Mouse (Mus musculus) hindbrain, postnatal 0 days (tissue): ENCODE measurements around the gene Snai3. TPM values are rescaled to one million over a fixed set of nuclear protein-coding genes. Genes with fewer than 3 reads are reported as not detected.

Source experiments
- ATAC-seq: fragments of 200-750 bp; cut with Nextera tagmentation; 2 replicates; pipeline ENCODE4 v1.8.0; 2017; ENCODE audit warnings: mild to moderate bottlenecking, moderate TSS enrichment, moderate library complexity
- DNase-seq: peaks from one replicate; pipeline ENCODE4 v3.0.0-alpha.2; 2015; ENCODE audit warnings: low spot score
- H3K27ac ChIP-seq: fragments of 300-500 bp; sonication (generic); 2 replicates; pipeline ENCODE4 v1.5.1; 2014; ENCODE audit warnings: mild to moderate bottlenecking
- H3K27me3 ChIP-seq: fragments of 300-500 bp; sonication (generic); 2 replicates; pipeline ENCODE4 v1.6.1; 2014; ENCODE audit warnings: low read length, mixed read lengths; ENCODE audit not compliant: insufficient read depth
- H3K36me3 ChIP-seq: fragments of 300-500 bp; sonication (generic); 2 replicates; pipeline ENCODE4 v1.6.1; 2014; ENCODE audit warnings: low read length, mixed read lengths; ENCODE audit not compliant: insufficient read depth
- H3K4me1 ChIP-seq: fragments of 300-500 bp; sonication (generic); 2 replicates; pipeline ENCODE4 v1.6.1; 2014; ENCODE audit warnings: antibody characterized with exemption, low read length, mixed read lengths; ENCODE audit not compliant: insufficient read depth
- H3K4me2 ChIP-seq: fragments of 300-500 bp; sonication (generic); 2 replicates; pipeline ENCODE4 v1.6.1; 2014; ENCODE audit warnings: low read depth, mild to moderate bottlenecking, low read length, moderate library complexity, mixed read lengths
- H3K4me3 ChIP-seq: fragments of 300-500 bp; sonication (generic); 2 replicates; pipeline ENCODE4 v1.5.1; 2014; ENCODE audit warnings: low read length
- H3K9ac ChIP-seq: fragments of 300-500 bp; sonication (generic); replicated peaks from 2 replicates; pipeline ENCODE4 v1.6.1; 2014; ENCODE audit warnings: mild to moderate bottlenecking, low read length, moderate library complexity, mixed read lengths
- H3K9me3 ChIP-seq: fragments of 300-500 bp; sonication (generic); 2 replicates; pipeline ENCODE4 v1.6.1; 2016; ENCODE audit warnings: low read length, mixed read lengths
- CTCF ChIP-seq: IDR thresholded peaks from 2 replicates; pipeline ENCODE4 v1.5.1; 2016; ENCODE audit warnings: antibody characterized with exemption, control low read depth, low read depth
- WGBS: fragments of 180-500 bp; shearing (Covaris S2); extraction: QIAGEN DNeasy Blood & Tissue Kit; methylation state at CpG from one replicate; pipeline ENCODE4 v1.1.7; 2014; 5-methylcytosine and 5-hydroxymethylcytosine counted together
- polyA plus RNA-seq: library from polyadenylated mRNA; unstranded; fragments of >200 nt; fragmentation: Nextera tagmentation; extraction: Ambion mirVana; gene quantifications from 2 replicates; pipeline ENCODE4 v1.2.1, GENCODE M21; 2015
- total RNA-seq: library from RNA; depleted of rRNA; stranded (reverse); fragments of >200 nt; gene quantifications from 2 replicates; pipeline ENCODE4 v1.2.3, GENCODE M21; 2014

The Snai3 gene
- total and polyA plus RNA-seq, 2 experiments from 2014 or later, result not detected

DNA sequence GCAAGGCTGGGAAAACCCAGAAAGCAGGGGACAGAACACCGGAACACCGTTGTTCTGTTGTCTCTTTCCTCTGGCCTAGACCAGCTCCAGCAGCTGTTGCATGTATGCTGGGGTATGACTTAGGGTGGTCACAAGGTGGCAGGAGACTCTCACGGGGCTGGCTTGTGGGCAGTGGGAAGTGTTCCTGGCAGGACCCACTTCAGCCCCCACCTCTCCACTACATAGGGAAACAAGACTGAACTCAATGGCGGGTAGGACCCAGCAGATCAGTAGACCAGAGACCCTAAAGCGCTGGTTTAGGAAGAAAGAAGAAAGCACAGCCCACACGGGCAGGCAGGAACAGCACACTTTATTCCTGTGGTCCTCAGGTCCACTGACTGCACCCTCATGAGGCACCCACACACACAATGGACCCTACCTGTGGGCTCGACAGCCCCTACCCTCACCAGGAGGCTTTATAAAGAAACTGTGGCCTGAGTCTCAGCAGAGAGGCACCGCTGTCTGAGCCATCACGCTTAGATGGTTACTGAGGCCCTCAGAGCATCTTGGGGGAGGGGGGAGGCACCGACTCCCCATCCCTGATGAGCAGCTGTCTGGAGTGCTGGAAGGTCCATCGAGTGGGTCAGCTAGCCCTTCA is 27.1 kb downstream of the Snai3 start:
- DNase-seq (peak; percentile 18), ATAC-seq (peak; percentile 36; the same call in 1 of the 2 replicates)
- peaks cover 10% of the 10 kb centered on the region; the same call in 1 of the 2 replicates for H3K4me1 ChIP-seq
- WGBS, result 68% methylated on average over 11 of the region's 11 CpGs
- H3K36me3 ChIP-seq, result peaks cover 27% of the 10 kb centered on the region; the same call in 1 of the 2 replicates
- H3K27ac ChIP-seq, result no peak overlapping the region; the same call in 1 of the 2 replicates
- peak; percentile 43 for TF ChIP-seq CTCF
- H3K4me3 ChIP-seq, result no peak overlapping the region
- H3K27me3 ChIP-seq, result no peaks in the 10 kb centered on the region
- no peak overlapping the region for H3K4me2 ChIP-seq
- H3K9ac ChIP-seq, result no peak overlapping the region
- no peaks in the 10 kb centered on the region for H3K9me3 ChIP-seq

DNA sequence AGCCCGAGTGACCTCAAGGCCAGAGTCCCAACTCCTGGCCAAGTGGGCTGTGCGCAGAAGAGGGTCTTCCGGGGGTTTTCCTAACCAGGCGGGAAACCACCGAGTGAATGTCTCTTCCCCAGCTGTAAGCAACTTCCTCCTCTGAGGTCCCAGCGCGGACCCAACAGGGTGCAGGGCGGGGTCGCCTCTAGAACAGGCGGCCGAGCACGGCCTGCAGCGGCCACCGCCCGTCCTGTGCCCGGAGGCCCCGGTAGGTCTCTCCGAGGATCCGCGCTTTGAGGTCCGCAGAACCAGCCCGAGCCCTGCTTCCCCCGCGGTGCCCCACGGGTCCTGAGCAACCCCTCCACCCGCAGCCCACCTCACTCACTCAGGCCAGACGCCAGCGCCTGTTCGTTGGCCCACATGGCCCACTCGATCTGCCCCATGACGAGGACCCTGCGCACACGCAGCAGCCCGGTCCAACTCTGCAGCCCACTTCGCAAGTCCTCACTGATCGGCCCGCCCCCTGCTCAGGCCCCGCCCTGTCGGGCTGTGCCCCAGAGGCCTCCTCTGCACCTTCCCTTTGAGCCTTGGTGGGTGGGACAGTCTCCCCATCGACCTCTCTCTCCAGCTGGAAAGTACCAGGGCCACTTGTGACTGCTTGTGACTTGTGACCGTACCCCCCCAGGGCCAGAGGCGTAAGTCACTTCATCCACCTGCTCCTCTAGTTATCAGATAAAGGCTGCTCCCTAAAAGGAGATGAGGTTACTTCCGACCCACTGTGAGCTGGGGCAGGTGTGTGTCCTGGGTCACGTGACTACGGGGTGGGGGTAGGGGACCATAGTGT is 27.9 kb downstream of the Snai3 start, which contains the start of gene Cyba:
Gene Cyba (minus strand): TSS at position 488 of the 826 bp plus-strand sequence.
- WGBS, result 8% methylated on average over 44 of the region's 45 CpGs
- peak within 1 kb of the TSS; percentile 22; the same call in 1 of the 2 replicates for H3K27ac ChIP-seq

DNA sequence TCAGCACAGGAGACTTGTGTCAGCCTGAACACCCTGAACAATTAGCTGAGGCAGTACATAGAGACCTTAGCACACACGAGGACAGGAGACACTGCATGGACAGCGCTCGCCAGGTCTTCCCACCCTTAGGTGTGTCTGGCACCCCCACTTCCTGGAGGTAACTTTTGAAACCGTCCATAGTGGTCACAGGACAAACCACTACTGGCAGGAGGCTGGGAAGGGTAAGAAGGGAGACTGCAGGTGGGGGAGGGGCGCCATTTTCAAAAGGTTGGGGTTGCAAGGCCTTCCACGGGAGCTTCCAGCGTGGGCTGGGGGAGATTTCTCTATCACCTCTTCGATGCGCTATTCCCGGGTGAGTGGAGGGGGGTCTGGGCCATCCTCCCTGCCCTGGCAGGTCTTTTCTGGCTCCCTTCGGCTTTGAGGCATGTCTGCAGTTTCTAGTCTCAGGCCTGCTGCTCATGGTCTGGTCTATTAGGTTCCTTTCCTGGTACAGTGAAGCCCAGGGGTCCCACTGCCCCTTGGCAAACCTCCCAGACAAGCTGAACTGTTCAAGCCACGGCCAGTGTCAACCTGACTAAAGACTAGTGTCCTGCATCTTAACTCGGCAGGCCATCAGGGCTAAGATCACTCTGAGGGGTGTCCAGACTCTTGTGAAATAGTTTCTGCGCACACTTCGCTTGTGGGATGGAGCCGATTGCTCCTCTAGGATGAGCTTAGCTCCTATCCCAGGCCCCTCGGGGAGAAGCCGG is 28.7 kb downstream of the Snai3 start:
- H3K4me1 ChIP-seq, result peaks cover 10% of the 10 kb centered on the region; the same call in 1 of the 2 replicates
- no peaks in the 10 kb centered on the region for H3K27me3 ChIP-seq
- H3K4me3 ChIP-seq, result peak overlapping the region; percentile 26
- TF ChIP-seq CTCF, result no peak
- H3K36me3 ChIP-seq, result peaks cover 22% of the 10 kb centered on the region; the same call in 1 of the 2 replicates
- peak; percentile 26 for DNase-seq
- H3K27ac ChIP-seq, result peak overlapping the region; percentile 22; the same call in 1 of the 2 replicates
- H3K9ac ChIP-seq, result peak overlapping the region; percentile 31; the same call in 1 of the 2 replicates
- ATAC-seq, result 0 out of 2 replicates have a peak, but pooled peaks have one; percentile 4
- peak overlapping the region; percentile 52 for H3K4me2 ChIP-seq
- WGBS, result 40% methylated on average over 18 of the region's 18 CpGs
- no peaks in the 10 kb centered on the region for H3K9me3 ChIP-seq

More for the DNA sequence above, 27.9 kb downstream of the Snai3 start, which contains the start of gene Cyba:
- H3K4me1 ChIP-seq, result peaks cover 10% of the 10 kb centered on the region; the same call in 1 of the 2 replicates
- peak within 1 kb of the TSS; percentile 31; the same call in 1 of the 2 replicates for H3K9ac ChIP-seq
- peak within 1 kb of the TSS; percentile 26 for H3K4me3 ChIP-seq
- ATAC-seq, result peak; percentile 45
- DNase-seq, result peak; percentile 47
- no peaks in the 10 kb centered on the region for H3K27me3 ChIP-seq
- TF ChIP-seq CTCF, result no peak
- peaks cover 22% of the 10 kb centered on the region; the same call in 1 of the 2 replicates for H3K36me3 ChIP-seq
- H3K9me3 ChIP-seq, result no peaks in the 10 kb centered on the region
- peak within 1 kb of the TSS; percentile 52 for H3K4me2 ChIP-seq

DNA sequence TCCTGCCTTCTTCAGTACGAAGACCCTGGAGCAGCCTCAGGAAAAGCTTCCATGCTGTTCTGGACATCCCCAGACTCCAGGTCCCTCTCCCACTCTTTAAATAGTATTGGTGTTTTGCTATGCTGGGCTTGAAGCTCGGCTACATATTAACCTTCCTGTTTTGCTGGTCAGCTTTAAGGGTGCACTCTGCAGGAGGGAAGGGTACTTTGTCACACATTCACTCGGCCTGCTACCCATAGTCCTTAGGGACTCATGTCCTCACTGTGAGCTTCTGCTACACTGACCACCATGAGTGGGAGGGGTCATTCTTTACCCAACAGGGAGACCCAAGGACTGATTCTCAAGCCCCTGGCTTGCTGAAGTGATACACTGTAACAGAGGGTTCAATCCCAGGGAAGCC is 29.9 kb downstream of the Snai3 start:
- Histone ChIP-seq H3K9me3 (no peaks in the 10 kb centered on the region), H3K4me3 (no peak overlapping the region), H3K36me3 (peaks cover 15% of the 10 kb centered on the region; the same call in 1 of the 2 replicates), H3K4me2 (no peak overlapping the region), H3K4me1 (peaks cover 10% of the 10 kb centered on the region; the same call in 1 of the 2 replicates), H3K27me3 (no peaks in the 10 kb centered on the region), H3K9ac (no peak overlapping the region), H3K27ac (no peak overlapping the region)
- ATAC-seq (no peak), DNase-seq (no peak)
- 75% methylated on average over 3 of the region's 3 CpGs for WGBS
- TF ChIP-seq CTCF, result no peak

DNA sequence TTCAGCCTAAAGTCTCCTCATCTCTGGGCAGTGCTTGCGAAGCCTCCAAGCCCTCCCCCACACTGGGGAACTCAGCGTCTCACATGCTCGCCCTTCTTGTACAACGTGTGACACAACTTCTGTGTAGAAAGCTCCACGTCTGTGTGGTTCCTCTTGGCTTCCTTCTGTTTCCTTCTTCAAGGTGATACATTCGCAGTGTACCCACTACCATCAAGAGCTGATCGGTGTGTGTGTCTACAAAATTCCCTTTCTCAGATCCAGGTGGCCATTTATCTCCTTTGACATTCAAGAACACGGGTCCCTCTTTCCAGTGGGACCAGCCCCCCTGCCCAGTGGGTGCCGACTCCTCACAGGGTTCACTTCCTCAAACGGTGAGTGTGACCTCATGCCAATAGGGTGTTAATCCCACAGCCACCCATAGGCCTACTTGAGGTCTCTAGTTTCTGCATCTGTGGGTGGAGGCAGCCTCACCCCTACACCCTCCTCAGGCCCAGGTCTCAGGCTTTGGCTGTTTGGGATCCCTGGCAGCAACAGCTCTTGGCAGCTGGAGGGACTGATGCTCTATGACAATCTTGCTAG is 30.4 kb downstream of the Snai3 start:
- Histone ChIP-seq H3K36me3 (peaks cover 15% of the 10 kb centered on the region; the same call in 1 of the 2 replicates), H3K4me2 (no peak overlapping the region), H3K9ac (no peak overlapping the region), H3K9me3 (no peaks in the 10 kb centered on the region), H3K4me1 (peaks cover 10% of the 10 kb centered on the region; the same call in 1 of the 2 replicates), H3K4me3 (no peak overlapping the region), H3K27me3 (no peaks in the 10 kb centered on the region), H3K27ac (no peak overlapping the region)
- ATAC-seq (no peak), DNase-seq (no peak)
- TF ChIP-seq CTCF, result no peak
- WGBS, result 84% methylated on average over 10 of the region's 10 CpGs

DNA sequence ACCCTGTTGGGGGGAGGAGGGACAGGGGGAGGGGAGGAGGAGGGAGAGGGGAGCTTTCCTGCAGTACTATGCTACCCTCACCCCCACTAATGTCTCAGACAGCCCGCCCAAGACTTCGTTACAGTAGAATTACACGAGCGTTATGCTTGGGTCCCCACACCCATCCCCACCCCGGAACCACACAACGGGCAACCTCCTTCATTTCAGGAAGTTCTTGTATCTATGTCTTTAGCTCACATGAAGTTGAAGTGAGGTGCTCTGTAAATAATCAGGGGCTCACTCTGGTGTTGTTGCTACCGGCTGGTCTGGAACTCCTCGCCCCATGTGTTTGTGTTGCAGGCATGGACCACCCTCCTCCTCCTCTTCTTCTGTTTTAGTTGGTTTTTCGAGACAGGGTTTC is 32.4 kb downstream of the Snai3 start:
- Histone ChIP-seq H3K9me3 (no peaks in the 10 kb centered on the region), H3K27ac (no peak overlapping the region), H3K36me3 (no peaks in the 10 kb centered on the region), H3K9ac (no peak overlapping the region), H3K4me2 (no peak overlapping the region), H3K4me1 (peaks cover 10% of the 10 kb centered on the region; the same call in 1 of the 2 replicates), H3K27me3 (no peaks in the 10 kb centered on the region), H3K4me3 (no peak overlapping the region)
- 92% methylated on average over 9 of the region's 9 CpGs for WGBS
- DNase-seq, result no peak
- TF ChIP-seq CTCF, result no peak
- ATAC-seq, result no peak
